Mouse (Mus musculus): ENCODE measurements at regions not wholly inside any gene's neighbourhood (a gene's known extent, or its start where the extent isn't known, plus 50 kb on each side); places are given as distances from the start of the nearest gene placed in this dataset.

DNA sequence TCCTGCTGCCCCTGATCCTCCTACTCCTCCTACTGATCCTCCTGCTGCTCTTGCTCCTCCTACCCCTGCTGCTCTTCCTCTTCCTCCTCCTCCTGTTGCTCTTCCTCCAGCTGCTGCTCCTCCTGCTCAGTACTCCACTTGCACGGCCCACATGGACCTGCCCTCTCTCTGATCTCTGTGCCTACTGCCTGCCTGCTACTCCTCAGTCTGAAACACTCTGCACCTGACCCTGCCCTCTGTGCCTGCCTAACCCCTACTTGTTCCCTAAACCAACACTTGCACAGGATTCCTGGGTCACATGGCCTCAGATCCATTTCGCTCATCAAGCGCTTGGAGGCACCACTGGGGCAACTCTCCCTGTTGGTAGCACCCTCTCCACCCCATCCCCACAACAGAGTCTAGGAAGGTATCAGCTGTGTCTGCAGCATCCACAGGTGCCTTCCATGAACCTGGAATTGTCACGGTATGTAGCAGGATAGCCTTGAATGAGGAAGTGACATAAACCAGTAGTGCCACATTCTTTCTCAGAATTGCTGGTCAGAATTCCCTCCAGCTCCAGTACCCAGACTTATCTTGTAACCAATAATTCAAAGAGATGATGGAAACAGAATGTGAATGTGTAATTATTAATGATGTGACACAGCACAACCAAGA lies 430.2 kb downstream of the Atp23 start:
- Histone ChIP-seq H3K36me3 (ENCODE audit: control insufficient read depth) (no peaks in the 10 kb centered on the region), H3K4me1 (ENCODE audit: control insufficient read depth) (no peaks in the 10 kb centered on the region), H3K27me3 (ENCODE audit: control insufficient read depth) (no peaks in the 10 kb centered on the region), H3K4me3 (replicated peaks) (no peak overlapping the region), H3K9me3 (ENCODE audit: control insufficient read depth, low read length) (peaks cover 29% of the 10 kb centered on the region)
- TF ChIP-seq TAL1 (IDR thresholded peaks at IDR 0.05; ENCODE audit: low read length) (no peak), GATA1 (IDR thresholded peaks at IDR 0.05; ENCODE audit: low read length) (no peak)

DNA sequence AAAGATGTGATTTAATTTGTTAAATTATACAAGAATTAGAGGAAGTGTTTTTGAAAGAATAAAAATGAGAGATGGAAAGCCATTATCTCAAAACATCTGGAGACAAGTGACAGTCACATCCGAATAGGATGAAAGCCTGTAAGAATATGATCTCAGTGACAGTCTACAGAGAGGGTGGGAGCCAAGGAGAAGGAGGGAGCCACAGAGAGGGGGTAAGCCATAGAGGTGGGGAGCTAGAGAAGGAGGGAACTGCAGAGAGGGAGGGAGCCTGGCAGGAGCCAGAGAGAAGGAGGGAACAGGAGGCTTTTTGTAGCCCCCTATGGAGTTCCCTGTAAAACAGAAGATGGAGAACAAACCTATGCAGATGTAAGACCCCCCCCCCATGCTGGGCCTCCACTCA lies 438.4 kb downstream of the Atp23 start:
- Histone ChIP-seq H3K4me3 (replicated peaks) (no peak overlapping the region), H3K4me1 (ENCODE audit: control insufficient read depth) (no peaks in the 10 kb centered on the region), H3K36me3 (ENCODE audit: control insufficient read depth) (no peaks in the 10 kb centered on the region), H3K9me3 (ENCODE audit: control insufficient read depth, low read length) (peaks cover 18% of the 10 kb centered on the region; the same call in 1 of the 2 replicates), H3K27me3 (ENCODE audit: control insufficient read depth) (no peaks in the 10 kb centered on the region)
- TF ChIP-seq TAL1 (IDR thresholded peaks at IDR 0.05; ENCODE audit: low read length) = no peak
- TF ChIP-seq GATA1 (IDR thresholded peaks at IDR 0.05; ENCODE audit: low read length) = no peak

DNA sequence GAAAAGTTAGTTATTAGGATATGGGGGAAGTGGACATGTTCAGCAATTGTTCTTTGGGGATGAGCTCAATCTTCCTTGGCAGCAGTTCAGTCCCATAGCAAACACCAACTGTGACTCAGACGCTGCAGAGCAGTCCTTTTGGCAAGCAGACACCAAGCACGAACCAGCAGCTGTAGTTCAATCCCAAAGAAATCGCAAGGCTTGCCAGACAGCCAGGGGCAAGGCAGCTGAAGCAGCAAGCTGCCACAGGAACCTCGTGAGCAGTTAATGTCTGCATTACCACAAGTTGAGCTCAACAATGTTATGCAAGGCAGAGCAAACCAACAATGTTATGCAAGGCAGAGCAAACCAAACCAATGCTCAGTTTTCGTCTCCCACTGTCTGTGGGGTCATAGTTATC lies 442.6 kb downstream of the Atp23 start:
- no peaks in the 10 kb centered on the region for H3K27me3 ChIP-seq (ENCODE audit: control insufficient read depth)
- TF ChIP-seq GATA1 (IDR thresholded peaks at IDR 0.05; ENCODE audit: low read length) (no peak), TAL1 (IDR thresholded peaks at IDR 0.05; ENCODE audit: low read length) (no peak)
- no peaks in the 10 kb centered on the region for H3K4me1 ChIP-seq (ENCODE audit: control insufficient read depth)
- H3K36me3 ChIP-seq (ENCODE audit: control insufficient read depth) = no peaks in the 10 kb centered on the region
- H3K4me3 ChIP-seq (replicated peaks) = no peak overlapping the region
- H3K9me3 ChIP-seq (ENCODE audit: control insufficient read depth, low read length) = peaks cover 31% of the 10 kb centered on the region

DNA sequence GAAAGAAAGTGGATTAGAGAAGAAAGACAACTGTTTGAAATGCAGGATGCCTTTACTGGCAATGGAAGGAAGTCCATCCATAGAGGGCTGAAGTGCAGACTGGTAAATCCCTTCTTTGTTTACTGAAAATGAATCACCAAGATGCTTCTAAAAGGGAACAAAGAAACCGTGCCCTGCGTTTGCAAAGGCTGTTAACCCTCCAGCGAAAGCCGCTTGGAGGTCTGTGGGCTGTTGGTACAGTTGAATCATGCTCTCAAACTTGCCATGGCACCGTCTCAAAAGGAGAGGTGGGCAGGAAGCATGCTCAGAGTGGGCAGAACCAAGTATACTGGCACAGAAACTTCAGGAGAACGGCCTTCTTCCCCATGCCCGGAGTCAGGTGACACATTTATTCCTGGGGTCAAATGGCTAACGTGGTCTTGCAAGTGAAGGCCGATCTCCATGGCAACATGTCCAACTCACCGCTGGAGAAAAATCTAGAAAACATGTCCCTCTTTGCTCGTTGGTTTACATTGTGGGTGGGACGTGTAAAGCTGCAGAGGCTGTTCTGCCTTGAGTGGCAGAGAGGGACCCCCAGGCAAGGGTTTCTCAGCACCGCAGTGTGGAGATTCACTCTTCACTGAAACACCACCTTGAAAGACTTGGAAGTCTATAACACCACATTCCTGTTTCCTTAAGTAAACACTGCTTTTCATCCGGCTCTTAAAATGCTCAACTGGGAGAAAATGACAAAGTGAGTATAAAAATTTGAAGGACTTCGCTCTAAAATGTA lies 448.2 kb downstream of the Atp23 start:
- Histone ChIP-seq H3K27me3 (ENCODE audit: control insufficient read depth) (no peaks in the 10 kb centered on the region), H3K9me3 (ENCODE audit: control insufficient read depth, low read length) (peaks cover 31% of the 10 kb centered on the region), H3K36me3 (ENCODE audit: control insufficient read depth) (no peaks in the 10 kb centered on the region), H3K4me3 (replicated peaks) (no peak overlapping the region), H3K4me1 (ENCODE audit: control insufficient read depth) (no peaks in the 10 kb centered on the region)
- no peak for TF ChIP-seq TAL1 (IDR thresholded peaks at IDR 0.05; ENCODE audit: low read length)
- no peak for TF ChIP-seq GATA1 (IDR thresholded peaks at IDR 0.05; ENCODE audit: low read length)

DNA sequence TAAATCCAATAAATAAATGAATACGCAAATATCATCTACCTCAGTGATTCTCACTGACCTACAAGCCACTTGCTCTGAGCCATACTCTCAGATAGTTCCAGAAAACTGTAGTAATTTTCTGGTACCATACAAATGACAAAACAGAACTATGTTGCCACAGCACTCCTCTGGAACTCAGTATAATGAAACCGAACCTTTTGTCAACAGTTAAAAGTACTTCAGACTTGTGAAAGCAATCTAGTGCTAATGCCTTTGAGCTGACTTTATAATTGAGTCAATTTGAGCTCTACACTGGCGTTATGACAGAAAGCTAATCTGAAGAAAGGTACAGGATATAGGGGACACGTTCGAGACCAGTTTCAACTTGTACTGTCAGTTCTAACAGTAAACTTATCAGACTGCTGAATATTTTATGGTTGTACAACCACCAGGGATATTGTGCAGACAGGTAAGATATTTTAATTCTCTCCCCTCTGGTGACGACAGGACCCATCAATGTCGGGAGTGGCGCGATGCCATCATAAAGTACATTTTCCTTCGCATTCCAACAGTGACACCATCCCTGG lies 449.0 kb downstream of the Atp23 start:
- H3K36me3 ChIP-seq (ENCODE audit: control insufficient read depth) = no peaks in the 10 kb centered on the region

DNA sequence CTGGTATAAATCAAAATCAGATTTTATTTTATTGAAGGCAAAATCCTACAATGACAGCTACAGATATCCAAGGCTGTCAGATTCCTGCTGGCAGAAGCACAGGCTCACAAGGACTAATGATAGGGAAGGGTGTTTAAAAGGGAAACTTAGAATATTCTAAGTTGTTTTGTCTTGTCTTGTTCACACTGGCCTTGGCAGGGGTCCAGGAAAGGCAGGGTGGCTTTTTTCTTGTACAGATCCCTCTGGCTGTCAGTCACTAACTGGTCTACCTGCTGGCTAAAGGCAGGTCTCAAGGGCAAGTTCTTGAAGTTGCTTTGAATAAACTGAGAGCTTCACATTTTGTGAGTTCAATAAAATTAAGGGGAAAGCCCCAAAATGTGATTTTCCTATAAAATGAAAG lies 465.3 kb downstream of the Lrig3 start:
- no peaks in the 10 kb centered on the region for H3K36me3 ChIP-seq (ENCODE audit: control insufficient read depth)
- H3K27me3 ChIP-seq (ENCODE audit: control insufficient read depth) = no peaks in the 10 kb centered on the region
- H3K4me3 ChIP-seq (replicated peaks) = no peak overlapping the region
- H3K4me1 ChIP-seq (ENCODE audit: control insufficient read depth) = no peaks in the 10 kb centered on the region
- peaks cover 29% of the 10 kb centered on the region for H3K9me3 ChIP-seq (ENCODE audit: control insufficient read depth, low read length)
- TF ChIP-seq GATA1 (IDR thresholded peaks at IDR 0.05; ENCODE audit: low read length) (no peak), TAL1 (IDR thresholded peaks at IDR 0.05; ENCODE audit: low read length) (no peak)

More for the DNA sequence above, 449.0 kb downstream of the Atp23 start:
- Histone ChIP-seq H3K4me1 (ENCODE audit: control insufficient read depth) (no peaks in the 10 kb centered on the region), H3K4me3 (replicated peaks) (no peak overlapping the region), H3K27me3 (ENCODE audit: control insufficient read depth) (no peaks in the 10 kb centered on the region), H3K9me3 (ENCODE audit: control insufficient read depth, low read length) (peaks cover 31% of the 10 kb centered on the region)
- TF ChIP-seq TAL1 (IDR thresholded peaks at IDR 0.05; ENCODE audit: low read length) (no peak), GATA1 (IDR thresholded peaks at IDR 0.05; ENCODE audit: low read length) (no peak)

DNA sequence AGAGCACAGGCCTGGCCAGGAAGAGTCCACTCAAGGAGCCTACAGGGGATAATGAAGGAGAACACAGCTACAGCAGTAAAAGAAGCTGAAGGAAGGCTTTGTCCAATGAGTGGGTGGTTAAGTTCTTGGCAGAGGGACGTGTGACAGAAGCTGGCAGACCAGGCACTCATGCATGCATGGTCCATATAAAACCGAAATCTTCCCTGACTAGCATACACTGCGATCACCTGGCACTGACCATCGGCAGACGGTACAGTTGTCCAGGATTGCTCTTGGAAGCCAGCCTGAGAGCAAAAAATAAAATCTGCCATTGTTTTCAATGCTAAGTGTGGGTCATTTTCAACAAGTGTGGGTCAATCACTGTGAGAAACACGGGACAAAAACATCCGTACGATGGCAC lies 464.4 kb downstream of the Lrig3 start:
- H3K9me3 ChIP-seq (ENCODE audit: control insufficient read depth, low read length) = peaks cover 32% of the 10 kb centered on the region
- no peaks in the 10 kb centered on the region for H3K27me3 ChIP-seq (ENCODE audit: control insufficient read depth)
- no peak overlapping the region for H3K4me3 ChIP-seq (replicated peaks)
- H3K4me1 ChIP-seq (ENCODE audit: control insufficient read depth) = no peaks in the 10 kb centered on the region
- TF ChIP-seq GATA1 (IDR thresholded peaks at IDR 0.05; ENCODE audit: low read length) (no peak), TAL1 (IDR thresholded peaks at IDR 0.05; ENCODE audit: low read length) (no peak)
- no peaks in the 10 kb centered on the region for H3K36me3 ChIP-seq (ENCODE audit: control insufficient read depth)

DNA sequence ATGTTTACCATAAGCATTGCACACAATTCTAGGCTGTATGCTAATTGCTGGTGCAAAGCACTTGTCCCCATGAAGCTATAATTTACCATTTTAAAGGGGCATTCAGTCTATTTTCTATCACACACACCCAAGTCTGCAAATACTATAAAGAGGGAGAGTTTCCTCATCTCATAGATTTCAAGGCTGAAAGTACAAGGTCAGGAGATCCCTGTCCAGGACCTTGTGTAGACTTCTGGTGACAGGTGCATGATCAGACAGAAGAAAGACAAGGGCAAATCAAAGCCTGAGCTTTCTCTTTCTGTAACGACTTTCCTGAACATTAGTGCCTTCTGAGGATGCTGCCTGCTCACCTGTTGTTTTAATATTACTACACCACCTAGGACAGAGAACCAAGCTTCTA lies 463.5 kb downstream of the Lrig3 start:
- H3K27me3 ChIP-seq (ENCODE audit: control insufficient read depth) = no peaks in the 10 kb centered on the region
- no peak overlapping the region for H3K4me3 ChIP-seq (replicated peaks)
- H3K36me3 ChIP-seq (ENCODE audit: control insufficient read depth) = no peaks in the 10 kb centered on the region
- TF ChIP-seq GATA1 (IDR thresholded peaks at IDR 0.05; ENCODE audit: low read length) (no peak), TAL1 (IDR thresholded peaks at IDR 0.05; ENCODE audit: low read length) (no peak)
- H3K4me1 ChIP-seq (ENCODE audit: control insufficient read depth) = no peaks in the 10 kb centered on the region
- peaks cover 35% of the 10 kb centered on the region for H3K9me3 ChIP-seq (ENCODE audit: control insufficient read depth, low read length)

DNA sequence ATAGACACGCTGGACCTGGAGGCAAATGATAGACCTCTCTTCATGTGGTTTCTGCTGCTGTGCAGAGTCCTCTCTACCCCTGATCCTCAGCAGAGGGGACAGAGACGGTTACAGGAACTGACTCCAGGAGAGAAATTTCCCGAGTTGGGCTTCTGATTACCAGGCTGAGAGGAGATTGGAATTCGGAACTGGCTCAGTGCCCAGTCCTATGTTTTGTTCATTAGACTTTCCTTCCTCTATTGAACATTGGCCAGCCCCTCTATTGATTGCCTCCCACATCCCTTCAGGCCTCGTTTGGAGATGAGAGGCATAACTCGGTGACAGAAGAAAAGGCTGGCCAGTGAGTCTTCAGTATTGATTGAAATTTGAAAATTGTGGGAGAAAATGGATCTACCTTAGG lies 456.1 kb downstream of the Lrig3 start:
- H3K36me3 ChIP-seq (ENCODE audit: control insufficient read depth) = no peaks in the 10 kb centered on the region
- peaks cover 49% of the 10 kb centered on the region for H3K9me3 ChIP-seq (ENCODE audit: control insufficient read depth, low read length)
- no peaks in the 10 kb centered on the region for H3K4me1 ChIP-seq (ENCODE audit: control insufficient read depth)
- H3K4me3 ChIP-seq (replicated peaks) = no peak overlapping the region
- H3K27me3 ChIP-seq (ENCODE audit: control insufficient read depth) = no peaks in the 10 kb centered on the region
- TF ChIP-seq TAL1 (IDR thresholded peaks at IDR 0.05; ENCODE audit: low read length) = no peak
- TF ChIP-seq GATA1 (IDR thresholded peaks at IDR 0.05; ENCODE audit: low read length) = no peak

Data from erythroblast, embryonic 14.5 days (primary cell).